Mouse (Mus musculus): ENCODE results near the gene Dpf3. TPM values are rescaled to one million over a fixed set of nuclear protein-coding genes. Genes with fewer than 3 reads are reported as not detected.

Dpf3 gene
- polyA plus RNA-seq, 1 experiment from 2014 or later: 20.7 TPM

DNA sequence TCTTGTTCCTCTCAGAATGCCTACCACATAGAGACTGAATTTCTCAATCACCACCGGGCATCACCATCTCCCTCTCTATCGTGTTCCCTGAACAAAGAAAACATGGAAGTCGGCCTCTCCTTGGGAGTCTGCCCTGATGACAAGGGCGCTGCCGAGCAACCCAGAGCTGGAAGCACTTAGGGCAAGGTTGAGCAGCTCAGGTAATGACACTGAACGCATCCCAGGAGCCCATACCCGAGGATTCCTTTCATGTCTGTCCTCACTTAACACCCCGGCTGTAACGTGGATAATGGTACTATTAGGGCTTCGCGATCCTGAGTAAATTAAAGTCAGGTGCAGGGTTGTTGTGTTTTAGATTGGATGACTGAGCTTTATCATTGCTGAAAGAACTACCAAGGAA is 176.9 kb downstream of the Dpf3 start:
- H3K9ac ChIP-seq: no peak overlapping the region
- H3K27ac ChIP-seq: no peak overlapping the region
- no peaks in the 10 kb centered on the region for H3K27me3 ChIP-seq
- no peak for ATAC-seq (replicated peaks; ENCODE audit: insufficient number of reproducible peaks, insufficient read depth, low FRiP score, low read depth)
- no peaks in the 10 kb centered on the region for H3K9me3 ChIP-seq (replicated peaks)
- no peaks in the 10 kb centered on the region for H3K36me3 ChIP-seq
- H3K4me1 ChIP-seq (replicated peaks): peaks cover 6% of the 10 kb centered on the region; the same call in 1 of the 2 replicates
- H3K4me2 ChIP-seq: no peak overlapping the region
- 57% methylated on average over 11 of the region's 11 CpGs for WGBS
- no peak overlapping the region for H3K4me3 ChIP-seq

DNA sequence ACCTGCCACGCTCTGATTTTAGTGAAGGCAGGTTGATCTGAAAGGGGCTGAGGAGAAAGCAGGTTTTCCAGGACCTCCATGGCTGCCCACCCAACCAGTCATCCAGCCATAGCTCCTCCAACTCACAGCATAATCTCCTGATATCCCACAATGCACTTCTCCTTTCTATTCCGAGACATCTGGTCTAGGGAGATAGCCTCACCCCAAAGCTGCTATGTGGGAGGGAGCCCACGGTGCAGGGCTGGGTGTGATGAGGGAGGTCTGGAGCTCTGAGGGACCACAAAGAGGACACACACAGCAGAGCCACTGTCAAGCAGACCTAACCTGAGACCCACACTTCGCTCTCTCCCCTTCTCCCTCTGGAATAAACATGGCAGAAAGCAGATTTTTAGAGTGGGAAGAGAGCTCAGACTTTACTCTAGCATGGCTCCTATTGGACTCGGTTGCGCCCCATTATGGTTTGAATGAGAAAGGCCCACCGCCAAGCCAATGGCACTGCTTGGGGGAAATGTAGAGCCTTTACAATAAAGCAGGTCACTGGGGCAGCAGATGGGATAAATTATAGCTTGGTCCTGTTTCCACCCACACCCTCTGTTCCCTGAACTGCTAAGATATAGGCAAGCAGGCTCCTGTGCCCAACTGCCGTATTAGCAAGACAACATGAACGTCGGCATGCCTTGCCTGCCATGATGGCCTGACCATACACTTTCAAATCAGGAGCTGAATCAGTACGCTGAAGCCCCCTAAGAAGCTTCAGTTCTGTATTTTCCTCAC is 178.3 kb downstream of the Dpf3 start:
- peaks cover 6% of the 10 kb centered on the region; the same call in 1 of the 2 replicates for H3K4me1 ChIP-seq (replicated peaks)
- no peaks in the 10 kb centered on the region for H3K27me3 ChIP-seq
- no peak overlapping the region for H3K4me2 ChIP-seq
- WGBS: 83% methylated on average over 11 of the region's 11 CpGs
- H3K9me3 ChIP-seq (replicated peaks): no peaks in the 10 kb centered on the region
- no peaks in the 10 kb centered on the region for H3K36me3 ChIP-seq
- ATAC-seq (replicated peaks; ENCODE audit: insufficient number of reproducible peaks, insufficient read depth, low FRiP score, low read depth): no peak
- no peak overlapping the region for H3K9ac ChIP-seq
- H3K4me3 ChIP-seq: no peak overlapping the region
- H3K27ac ChIP-seq: no peak overlapping the region

DNA sequence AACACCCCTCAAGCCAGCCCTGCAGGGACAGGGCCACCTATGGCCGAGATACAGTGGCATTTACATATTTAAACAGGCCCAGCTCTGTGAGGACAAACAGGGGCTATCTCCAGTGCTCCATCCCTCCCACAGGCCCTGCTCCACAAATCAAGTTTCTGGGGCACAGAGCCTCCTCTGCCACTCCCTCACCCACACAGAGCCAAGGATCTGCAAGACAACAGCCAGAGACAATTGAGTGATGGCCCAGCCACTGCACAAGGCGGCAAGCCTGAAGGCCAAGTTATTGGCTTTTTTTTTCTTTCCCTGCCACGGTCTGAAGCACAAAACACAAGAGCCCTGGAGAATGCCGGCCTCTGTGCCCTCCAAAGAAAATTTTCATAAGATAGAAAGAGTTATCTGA is 178.9 kb downstream of the Dpf3 start:
- Histone ChIP-seq H3K9me3 (replicated peaks) (no peaks in the 10 kb centered on the region), H3K4me3 (no peak overlapping the region), H3K27ac (no peak overlapping the region), H3K36me3 (no peaks in the 10 kb centered on the region), H3K9ac (no peak overlapping the region), H3K4me1 (replicated peaks) (peaks cover 11% of the 10 kb centered on the region), H3K27me3 (no peaks in the 10 kb centered on the region), H3K4me2 (no peak overlapping the region)
- no peak for ATAC-seq (replicated peaks; ENCODE audit: insufficient number of reproducible peaks, insufficient read depth, low FRiP score, low read depth)
- WGBS: 82% methylated on average over 4 of the region's 4 CpGs

DNA sequence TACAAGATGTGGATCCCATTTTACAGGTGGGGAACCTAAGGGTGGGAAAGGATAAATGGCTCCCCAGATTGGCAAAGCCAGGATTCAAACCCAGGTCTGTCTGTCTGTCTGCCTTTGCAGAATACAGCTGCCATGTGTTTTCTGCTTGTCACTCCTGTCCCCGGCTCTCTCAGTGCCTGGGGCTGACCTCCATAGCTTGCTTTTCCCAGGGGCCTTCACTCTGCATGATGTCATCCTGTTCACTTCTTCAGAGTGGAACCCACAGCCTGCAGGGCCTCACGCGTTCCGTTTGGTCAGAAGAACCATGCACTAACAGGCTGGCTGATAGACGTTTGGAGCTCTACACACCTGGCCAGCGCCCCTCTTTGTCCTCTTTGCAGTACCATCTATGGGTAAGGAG is 184.3 kb downstream of the Dpf3 start:
- Histone ChIP-seq H3K27ac (peak overlapping the region; percentile 86), H3K9me3 (replicated peaks) (no peaks in the 10 kb centered on the region), H3K4me1 (replicated peaks) (peaks cover 27% of the 10 kb centered on the region), H3K4me3 (0 out of 2 replicates have a peak overlapping the region, but pooled peaks have one; percentile 14), H3K36me3 (no peaks in the 10 kb centered on the region), H3K4me2 (peak overlapping the region; percentile 42), H3K27me3 (no peaks in the 10 kb centered on the region), H3K9ac (0 out of 2 replicates have a peak overlapping the region, but pooled peaks have one; percentile 8)
- 44% methylated on average over 6 of the region's 6 CpGs for WGBS
- no peak for ATAC-seq (replicated peaks; ENCODE audit: insufficient number of reproducible peaks, insufficient read depth, low FRiP score, low read depth)

DNA sequence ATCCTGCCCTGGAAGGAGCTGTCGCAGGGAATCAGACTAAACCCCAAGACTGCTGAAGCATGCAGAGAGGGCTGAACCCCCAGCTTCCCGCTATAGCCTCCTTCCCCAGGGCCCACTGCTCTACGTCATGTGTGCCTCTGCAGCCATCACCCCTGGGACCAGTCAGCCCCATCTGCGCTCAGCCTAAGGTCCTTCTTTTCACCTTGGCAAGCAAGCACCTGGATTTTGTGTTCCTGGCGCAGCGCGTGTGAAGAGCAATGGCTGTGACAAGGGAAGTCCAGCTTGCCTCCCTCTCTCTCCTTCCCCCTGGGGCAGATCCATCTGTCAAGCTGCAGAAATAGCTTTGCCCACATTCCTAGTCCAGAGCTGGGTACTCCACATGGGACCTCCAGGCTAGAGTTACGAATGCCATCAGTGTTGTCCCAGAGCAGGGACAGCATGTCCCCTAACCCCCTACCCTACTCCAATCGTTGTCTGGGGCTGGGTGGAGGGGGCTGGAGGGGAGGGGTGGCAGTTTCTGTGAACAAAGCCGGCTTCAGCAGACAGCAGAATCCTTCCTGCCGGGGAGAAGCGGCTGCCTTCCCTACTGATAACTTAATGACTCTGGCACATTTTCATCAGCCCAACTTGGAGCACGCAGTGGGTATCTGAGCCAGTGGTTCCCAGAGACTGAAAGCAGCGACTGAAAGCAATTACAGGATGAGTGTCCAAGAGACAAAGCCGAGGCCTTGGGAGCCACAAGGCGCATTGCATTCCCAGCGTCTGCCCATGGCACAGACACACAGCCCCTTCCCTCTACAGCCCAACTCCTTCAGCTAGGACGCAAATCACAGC is 185.0 kb downstream of the Dpf3 start:
- WGBS: 33% methylated on average over 18 of the region's 18 CpGs
- peak overlapping the region; percentile 86 for H3K27ac ChIP-seq
- H3K4me2 ChIP-seq: peak overlapping the region; percentile 42
- peaks cover 27% of the 10 kb centered on the region for H3K4me1 ChIP-seq (replicated peaks)
- H3K4me3 ChIP-seq: 0 out of 2 replicates have a peak overlapping the region, but pooled peaks have one; percentile 14
- H3K36me3 ChIP-seq: no peaks in the 10 kb centered on the region
- H3K27me3 ChIP-seq: no peaks in the 10 kb centered on the region
- peak overlapping the region; percentile 8; the same call in 1 of the 2 replicates for H3K9ac ChIP-seq
- peak; percentile 27; the same call in 1 of the 2 replicates for ATAC-seq (replicated peaks; ENCODE audit: insufficient number of reproducible peaks, insufficient read depth, low FRiP score, low read depth)
- no peaks in the 10 kb centered on the region for H3K9me3 ChIP-seq (replicated peaks)

DNA sequence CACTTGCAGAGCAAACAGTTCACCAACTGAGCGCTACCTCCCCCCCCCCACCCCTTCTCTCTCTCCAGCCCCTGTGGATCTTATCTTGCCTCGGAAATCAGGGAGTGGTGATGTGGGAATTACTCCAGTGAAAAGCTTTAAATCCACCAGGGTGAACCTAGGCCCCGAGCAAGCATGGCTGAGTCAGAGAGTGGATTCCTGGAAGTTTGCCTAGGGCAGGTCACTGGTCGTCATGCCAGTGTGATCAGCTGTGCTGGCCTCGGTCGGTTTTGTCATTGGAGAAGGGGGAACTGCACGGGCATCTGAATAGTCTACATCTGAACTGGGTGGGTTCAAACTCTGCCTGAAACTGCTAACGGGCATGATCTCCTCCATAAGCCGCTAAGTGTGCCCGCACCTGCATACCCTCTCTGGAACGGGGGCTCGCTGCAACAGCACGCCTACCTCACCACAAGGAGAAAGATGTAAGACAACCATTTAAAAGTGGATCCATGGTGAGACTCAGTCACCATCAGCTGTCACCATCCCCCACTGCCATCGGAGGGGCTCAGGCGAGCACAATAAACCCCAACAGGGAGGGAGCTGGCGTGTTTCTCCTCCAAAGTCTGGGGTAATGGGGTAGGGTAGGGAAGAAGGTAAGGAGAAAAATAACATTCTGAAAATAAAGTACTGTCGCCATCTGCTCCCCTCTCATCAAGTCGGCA is 185.7 kb downstream of the Dpf3 start:
- Histone ChIP-seq H3K36me3 (no peaks in the 10 kb centered on the region), H3K4me1 (replicated peaks) (peaks cover 27% of the 10 kb centered on the region), H3K27ac (peak overlapping the region; percentile 86), H3K27me3 (no peaks in the 10 kb centered on the region), H3K9ac (no peak overlapping the region), H3K4me3 (no peak overlapping the region), H3K4me2 (peak overlapping the region; percentile 42; the same call in 1 of the 2 replicates), H3K9me3 (replicated peaks) (no peaks in the 10 kb centered on the region)
- ATAC-seq (replicated peaks; ENCODE audit: insufficient number of reproducible peaks, insufficient read depth, low FRiP score, low read depth): no peak
- WGBS: 64% methylated on average over 18 of the region's 18 CpGs

DNA sequence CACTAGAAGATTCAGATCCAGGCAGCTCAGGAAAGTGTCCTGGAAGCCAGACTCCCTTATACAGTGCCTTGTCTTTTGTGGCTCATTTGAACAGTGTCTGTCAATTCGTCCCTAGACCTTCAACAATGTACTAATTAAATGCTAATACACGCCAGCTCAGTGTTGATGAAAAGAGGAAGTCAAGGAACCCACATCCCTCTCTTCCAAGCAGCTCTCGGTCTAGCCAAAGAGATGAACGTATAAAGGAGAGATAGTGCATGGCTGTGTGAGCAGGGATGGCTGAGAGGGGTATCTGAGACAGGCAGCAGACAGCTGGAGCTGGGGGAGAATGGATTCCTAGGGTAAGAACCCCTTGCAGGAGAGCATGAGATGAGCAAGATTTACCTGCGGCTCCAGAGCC is 189.2 kb downstream of the Dpf3 start:
- Histone ChIP-seq H3K9ac (no peak overlapping the region), H3K4me1 (replicated peaks) (peaks cover 20% of the 10 kb centered on the region), H3K4me3 (no peak overlapping the region), H3K4me2 (no peak overlapping the region), H3K9me3 (replicated peaks) (no peaks in the 10 kb centered on the region), H3K36me3 (no peaks in the 10 kb centered on the region), H3K27me3 (no peaks in the 10 kb centered on the region), H3K27ac (no peak overlapping the region)
- 82% methylated on average over 5 of the region's 5 CpGs for WGBS
- no peak for ATAC-seq (replicated peaks; ENCODE audit: insufficient number of reproducible peaks, insufficient read depth, low FRiP score, low read depth)

DNA sequence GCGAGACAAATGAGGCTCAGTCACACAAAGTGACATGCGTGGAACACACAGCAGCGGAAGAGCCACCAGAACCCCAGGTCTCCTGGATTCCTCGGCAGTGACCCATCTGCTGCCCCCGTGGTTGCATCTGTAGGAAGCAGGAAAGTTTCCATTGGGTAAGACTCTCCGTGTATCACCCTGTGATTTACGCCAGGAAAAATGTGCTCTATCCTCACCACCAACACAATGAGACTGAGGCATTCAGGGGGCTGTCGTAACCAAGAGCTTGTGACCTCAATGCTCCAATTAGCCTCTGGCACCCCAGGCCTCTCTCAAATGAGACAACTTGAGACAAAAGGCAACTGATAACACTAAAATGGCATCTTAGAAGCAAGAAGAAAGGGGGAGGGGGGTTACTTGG is 192.5 kb downstream of the Dpf3 start:
- 0 out of 2 replicates have a peak, but pooled peaks cover 4% of the 10 kb centered on the region for H3K36me3 ChIP-seq
- H3K9ac ChIP-seq: no peak overlapping the region
- H3K4me3 ChIP-seq: no peak overlapping the region
- no peak overlapping the region for H3K4me2 ChIP-seq
- no peaks in the 10 kb centered on the region for H3K9me3 ChIP-seq (replicated peaks)
- ATAC-seq (replicated peaks; ENCODE audit: insufficient number of reproducible peaks, insufficient read depth, low FRiP score, low read depth): no peak
- no peaks in the 10 kb centered on the region for H3K27me3 ChIP-seq
- H3K27ac ChIP-seq: no peak overlapping the region
- H3K4me1 ChIP-seq (replicated peaks): no peaks in the 10 kb centered on the region
- WGBS: 57% methylated on average over 8 of the region's 8 CpGs

DNA sequence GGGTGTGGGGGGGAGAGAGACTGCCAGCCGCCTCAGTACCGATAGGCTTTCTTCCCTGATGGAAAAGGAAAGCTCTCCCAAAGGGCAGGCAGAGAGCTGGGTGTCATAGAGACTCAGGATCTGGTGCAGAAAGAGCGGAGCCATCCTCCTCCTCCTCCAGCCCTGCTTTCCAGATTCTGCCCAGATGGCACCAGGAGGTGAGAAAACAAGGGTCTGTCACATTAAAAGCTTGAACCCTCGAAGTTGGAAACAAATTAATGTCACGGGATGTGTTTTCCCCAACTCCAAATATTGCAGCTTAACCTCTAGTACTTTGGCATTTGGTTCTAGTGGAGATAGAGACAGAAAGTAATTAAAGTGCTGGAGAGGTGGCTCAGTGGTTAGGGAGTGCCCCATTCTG is 195.6 kb downstream of the Dpf3 start:
- Histone ChIP-seq H3K27ac (no peak overlapping the region), H3K4me1 (replicated peaks) (no peaks in the 10 kb centered on the region), H3K4me3 (no peak overlapping the region), H3K9ac (no peak overlapping the region), H3K9me3 (replicated peaks) (no peaks in the 10 kb centered on the region), H3K4me2 (no peak overlapping the region), H3K27me3 (no peaks in the 10 kb centered on the region), H3K36me3 (0 out of 2 replicates have a peak, but pooled peaks cover 4% of the 10 kb centered on the region)
- WGBS: 46% methylated on average over 5 of the region's 5 CpGs
- no peak for ATAC-seq (replicated peaks; ENCODE audit: insufficient number of reproducible peaks, insufficient read depth, low FRiP score, low read depth)

DNA sequence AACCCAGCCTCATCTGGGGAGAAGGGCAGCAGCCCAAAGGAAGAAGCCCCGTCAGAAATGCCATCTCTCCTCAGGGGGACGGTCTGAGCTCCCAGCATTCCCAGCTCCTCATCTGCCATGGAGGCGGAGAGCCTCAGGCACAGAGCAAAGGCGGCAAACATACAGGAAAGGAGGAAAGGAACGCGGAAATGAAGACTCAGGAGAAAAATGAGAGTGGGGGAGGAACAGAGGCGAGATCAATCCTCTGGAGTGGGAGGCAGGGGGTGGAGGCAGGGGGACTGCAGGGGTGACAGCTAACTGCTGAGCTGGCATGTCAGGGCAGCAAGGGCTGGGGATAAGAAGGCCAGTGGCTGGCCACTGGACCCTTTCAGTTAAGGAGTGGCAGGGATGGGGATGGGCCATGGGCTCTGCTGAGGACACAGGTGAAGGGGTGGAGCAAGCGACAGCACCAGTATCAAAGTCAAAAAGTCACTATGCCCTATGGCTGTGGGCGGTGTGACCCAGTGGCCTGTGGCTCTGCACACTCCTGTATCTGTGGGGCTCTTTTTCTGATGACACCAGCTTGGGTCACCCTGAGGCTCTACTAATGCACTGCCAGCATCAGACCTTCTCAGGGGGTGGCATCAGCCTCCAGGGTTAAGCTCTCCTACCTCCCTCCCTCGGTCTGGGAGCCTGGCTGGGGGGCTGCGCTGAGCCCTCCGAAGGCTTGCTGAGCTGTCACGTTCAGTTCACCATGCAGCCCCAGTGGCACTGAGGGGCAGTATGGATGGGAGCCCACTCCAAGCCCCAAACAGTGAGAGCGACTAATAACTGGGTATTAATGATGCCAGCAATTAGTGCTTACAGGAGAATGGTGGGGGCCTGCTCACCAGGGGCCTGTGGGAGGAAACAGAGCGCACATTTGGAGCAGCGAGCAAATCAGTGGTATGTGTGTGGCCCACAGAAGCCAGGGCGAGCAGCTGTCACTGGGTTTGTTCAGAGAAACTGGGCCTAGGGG is 200.7 kb downstream of the Dpf3 start:
- no peaks in the 10 kb centered on the region for H3K27me3 ChIP-seq

More for the DNA sequence above, 200.7 kb downstream of the Dpf3 start:
- Histone ChIP-seq H3K27ac (no peak overlapping the region), H3K36me3 (no peaks in the 10 kb centered on the region), H3K4me2 (no peak overlapping the region), H3K4me3 (no peak overlapping the region), H3K4me1 (replicated peaks) (no peaks in the 10 kb centered on the region), H3K9ac (no peak overlapping the region), H3K9me3 (replicated peaks) (no peaks in the 10 kb centered on the region)
- ATAC-seq (replicated peaks; ENCODE audit: insufficient number of reproducible peaks, insufficient read depth, low FRiP score, low read depth): no peak
- WGBS: 70% methylated on average over 17 of the region's 17 CpGs

All from heart, embryonic 15.5 days (tissue).